Mouse (Mus musculus): Measurements from ENCODE around the gene Ajm1.

- TF ChIP-seq CTCF (IDR thresholded peaks at IDR 0.05; ENCODE audit: low read depth, low read length), result no peak
- TF ChIP-seq POLR2A (IDR thresholded peaks at IDR 0.05; ENCODE audit: extremely low read depth, insufficient read depth, low read length), result no peak
Measured at GRCm38 (mm10) chr2:25625986-25626385, 44.4 kb upstream of the Ajm1 start.

All from liver, adult 2 months (tissue).